Mouse (Mus musculus) neural tube, embryonic 14.5 days (tissue): ENCODE measurements at regions not wholly inside any gene's neighbourhood (a gene's known extent, or its start where the extent isn't known, plus 50 kb on each side); places are given as distances from the start of the nearest gene placed in this dataset.

Experiments used
- ATAC-seq: fragments of 200-750 bp; cut with Nextera tagmentation; 2 replicates; pipeline ENCODE4 v1.8.0; 2017; ENCODE audit warnings: low read depth, mild to moderate bottlenecking, moderate TSS enrichment, moderate library complexity
- H3K27ac ChIP-seq: fragments of 300-500 bp; sonication (generic); 2 replicates; pipeline ENCODE4 v1.5.1; 2014; ENCODE audit warnings: low read depth, mild to moderate bottlenecking, control low read depth, low read length, moderate library complexity, mixed read lengths
- H3K27me3 ChIP-seq: fragments of 300-500 bp; sonication (generic); 2 replicates; pipeline ENCODE4 v1.6.1; 2014; ENCODE audit warnings: low read length; ENCODE audit not compliant: control insufficient read depth, insufficient read depth
- H3K36me3 ChIP-seq: fragments of 300-500 bp; sonication (generic); 2 replicates; pipeline ENCODE4 v1.6.1; 2014; ENCODE audit warnings: low read length, mixed read lengths; ENCODE audit not compliant: control insufficient read depth, insufficient read depth
- H3K4me1 ChIP-seq: fragments of 300-500 bp; sonication (generic); 2 replicates; pipeline ENCODE4 v1.6.1; 2014; ENCODE audit warnings: low read length; ENCODE audit not compliant: control insufficient read depth, insufficient read depth
- H3K4me2 ChIP-seq: fragments of 300-500 bp; sonication (generic); 2 replicates; pipeline ENCODE4 v1.6.1; 2014; ENCODE audit warnings: mild to moderate bottlenecking, low read depth, low read length, control low read depth
- H3K4me3 ChIP-seq: fragments of 300-500 bp; sonication (generic); 2 replicates; pipeline ENCODE4 v1.5.1; 2014; ENCODE audit warnings: low read depth, low read length, control low read depth, mixed read lengths
- H3K9ac ChIP-seq: fragments of 300-500 bp; sonication (generic); replicated peaks from 2 replicates; pipeline ENCODE4 v1.6.1; 2014; ENCODE audit warnings: low read depth, mild to moderate bottlenecking, control low read depth, low read length, mixed read lengths
- H3K9me3 ChIP-seq: fragments of 300-500 bp; sonication (generic); 2 replicates; pipeline ENCODE4 v1.6.1; 2016; ENCODE audit warnings: low read length; ENCODE audit not compliant: control insufficient read depth
- WGBS: fragments of 180-500 bp; shearing (Covaris S2); extraction: QIAGEN DNeasy Blood & Tissue Kit; methylation state at CpG from one replicate; pipeline ENCODE4 v1.1.7; 2014; 5-methylcytosine and 5-hydroxymethylcytosine counted together

- H3K4me2 ChIP-seq: no peak overlapping the region
- no peaks in the 10 kb centered on the region for H3K36me3 ChIP-seq
- H3K9ac ChIP-seq: no peak overlapping the region
- no peaks in the 10 kb centered on the region for H3K27me3 ChIP-seq
- no peak overlapping the region for H3K4me3 ChIP-seq
- no peaks in the 10 kb centered on the region for H3K4me1 ChIP-seq
- WGBS: 86% methylated on average over 1 of the region's 1 CpGs
- H3K9me3 ChIP-seq: no peaks in the 10 kb centered on the region
- no peak overlapping the region for H3K27ac ChIP-seq
- no peak for ATAC-seq
Observed at GRCm38 (mm10) chr1:98306363-98306762, 114.6 kb upstream of the Slco6d1 start.

GRCm38 (mm10) chr1:98307519-98307918, 113.4 kb upstream of the Slco6d1 start:
- 95% methylated on average over 2 of the region's 2 CpGs for WGBS

GRCm38 (mm10) chr1:98309894-98310293, 111.0 kb upstream of the Slco6d1 start:
- no peak overlapping the region for H3K27ac ChIP-seq
- no peaks in the 10 kb centered on the region for H3K4me1 ChIP-seq
- no peak overlapping the region for H3K4me2 ChIP-seq
- no peaks in the 10 kb centered on the region for H3K9me3 ChIP-seq
- ATAC-seq: no peak
- no peaks in the 10 kb centered on the region for H3K36me3 ChIP-seq
- 70% methylated on average over 1 of the region's 1 CpGs for WGBS
- H3K27me3 ChIP-seq: no peaks in the 10 kb centered on the region
- no peak overlapping the region for H3K9ac ChIP-seq
- H3K4me3 ChIP-seq: no peak overlapping the region

More at GRCm38 (mm10) chr1:98307519-98307918, 113.4 kb upstream of the Slco6d1 start:
- no peaks in the 10 kb centered on the region for H3K4me1 ChIP-seq
- H3K9ac ChIP-seq: no peak overlapping the region
- H3K27me3 ChIP-seq: no peaks in the 10 kb centered on the region
- no peaks in the 10 kb centered on the region for H3K9me3 ChIP-seq
- no peak overlapping the region for H3K4me3 ChIP-seq
- no peak for ATAC-seq
- no peak overlapping the region for H3K27ac ChIP-seq
- no peak overlapping the region for H3K4me2 ChIP-seq
- no peaks in the 10 kb centered on the region for H3K36me3 ChIP-seq

DNA sequence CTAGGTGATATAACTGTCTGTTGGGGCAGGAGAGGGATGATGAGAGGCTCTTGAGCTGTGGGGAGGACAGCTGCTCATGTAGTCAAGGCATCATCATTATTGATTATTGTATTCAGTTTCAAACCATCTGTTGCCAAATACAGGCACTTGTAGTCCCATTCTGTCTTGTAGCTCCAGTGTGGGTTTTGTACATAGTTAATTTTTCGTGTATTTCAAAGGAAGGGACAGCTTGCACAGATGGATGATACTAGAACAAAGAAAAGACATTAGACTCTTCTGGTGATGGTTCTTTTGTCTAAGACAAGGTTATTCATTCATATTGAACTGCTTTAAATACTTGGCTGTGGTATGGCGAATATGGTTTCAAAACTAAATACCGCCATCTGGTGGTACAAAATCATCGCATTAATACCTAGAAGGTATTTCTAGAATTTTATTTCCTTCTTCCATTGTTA, 70.8 kb upstream of the Slco6d1 start:
- no peaks in the 10 kb centered on the region for H3K36me3 ChIP-seq
- H3K4me2 ChIP-seq: no peak overlapping the region
- no peak overlapping the region for H3K9ac ChIP-seq
- no peak overlapping the region for H3K27ac ChIP-seq
- WGBS: 30% methylated on average over 4 of the region's 4 CpGs
- no peak overlapping the region for H3K4me3 ChIP-seq
- ATAC-seq: peak; percentile 79
- no peaks in the 10 kb centered on the region for H3K4me1 ChIP-seq
- no peaks in the 10 kb centered on the region for H3K9me3 ChIP-seq
- no peaks in the 10 kb centered on the region for H3K27me3 ChIP-seq

DNA sequence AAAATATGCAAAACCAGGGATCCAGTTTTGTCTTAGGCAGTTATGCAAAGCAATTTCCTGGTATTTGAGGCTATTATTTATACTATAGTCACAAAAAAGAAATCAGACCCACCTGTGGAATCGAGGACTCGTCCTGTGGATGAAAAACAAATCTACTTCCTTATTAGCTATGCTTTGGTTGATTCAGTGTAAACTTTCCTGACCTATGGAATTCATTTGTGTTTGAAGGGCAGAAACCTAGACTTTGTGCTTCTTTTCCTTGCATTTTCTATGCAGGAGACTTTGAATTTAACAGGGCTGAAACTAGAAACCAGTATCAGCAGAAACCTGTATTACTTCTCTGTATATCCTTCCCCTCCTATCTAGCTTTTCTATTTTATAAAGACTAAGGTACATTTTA, 70.2 kb upstream of the Slco6d1 start:
- 74% methylated on average over 2 of the region's 2 CpGs for WGBS
- Histone ChIP-seq H3K27me3 (no peaks in the 10 kb centered on the region), H3K4me2 (no peak overlapping the region)

GRCm38 (mm10) chr1:98351530-98351929, 69.4 kb upstream of the Slco6d1 start:
- 84% methylated on average over 2 of the region's 2 CpGs for WGBS
- no peaks in the 10 kb centered on the region for H3K4me1 ChIP-seq
- no peak for ATAC-seq

More for the DNA sequence above, 70.2 kb upstream of the Slco6d1 start:
- ATAC-seq: no peak
- no peaks in the 10 kb centered on the region for H3K9me3 ChIP-seq
- H3K4me1 ChIP-seq: no peaks in the 10 kb centered on the region
- no peak overlapping the region for H3K27ac ChIP-seq
- no peaks in the 10 kb centered on the region for H3K36me3 ChIP-seq
- H3K9ac ChIP-seq: no peak overlapping the region
- no peak overlapping the region for H3K4me3 ChIP-seq

More at GRCm38 (mm10) chr1:98351530-98351929, 69.4 kb upstream of the Slco6d1 start:
- Histone ChIP-seq H3K9me3 (no peaks in the 10 kb centered on the region), H3K27me3 (no peaks in the 10 kb centered on the region), H3K9ac (no peak overlapping the region), H3K4me2 (no peak overlapping the region), H3K36me3 (no peaks in the 10 kb centered on the region), H3K4me3 (no peak overlapping the region), H3K27ac (no peak overlapping the region)
